Mouse (Mus musculus) midbrain, embryonic 11.5 days (tissue): Measurements from ENCODE around the gene Ranbp9. TPM values are rescaled to one million over a fixed set of nuclear protein-coding genes. Genes with fewer than 3 reads are reported as not detected.

Experiments
- ATAC-seq: fragments of 200-750 bp; cut with Nextera tagmentation; 2 replicates; pipeline ENCODE4 v1.8.0; 2017; ENCODE audit warnings: moderate TSS enrichment, moderate library complexity; ENCODE audit not compliant: low FRiP score
- DNase-seq: peaks from one replicate; pipeline ENCODE4 v3.0.0; 2015; ENCODE audit warnings: low spot score; ENCODE audit errors: missing footprints
- H3K27ac ChIP-seq: fragments of 300-500 bp; sonication (generic); 2 replicates; pipeline ENCODE4 v1.5.1; 2014; ENCODE audit warnings: low read depth, low read length
- H3K27me3 ChIP-seq: fragments of 300-500 bp; sonication (generic); 2 replicates; pipeline ENCODE4 v1.6.1; 2014; ENCODE audit warnings: mild to moderate bottlenecking, low read length, moderate library complexity, mixed read lengths; ENCODE audit not compliant: control insufficient read depth, insufficient read depth
- H3K36me3 ChIP-seq: fragments of 300-500 bp; sonication (generic); 2 replicates; pipeline ENCODE4 v1.6.1; 2014; ENCODE audit warnings: mild to moderate bottlenecking, low read length, moderate library complexity, mixed read lengths; ENCODE audit not compliant: control insufficient read depth, insufficient read depth
- H3K4me1 ChIP-seq: fragments of 300-500 bp; sonication (generic); 2 replicates; pipeline ENCODE4 v1.6.1; 2014; ENCODE audit warnings: low read length; ENCODE audit not compliant: control insufficient read depth, insufficient read depth
- H3K4me2 ChIP-seq: fragments of 300-500 bp; sonication (generic); 2 replicates; pipeline ENCODE4 v1.6.1; 2014; ENCODE audit warnings: mild to moderate bottlenecking, moderate library complexity
- H3K4me3 ChIP-seq: fragments of 300-500 bp; sonication (generic); 2 replicates; pipeline ENCODE4 v1.5.1; 2014; ENCODE audit warnings: low read depth, low read length
- H3K9ac ChIP-seq: fragments of 300-500 bp; sonication (generic); 2 replicates; pipeline ENCODE4 v1.6.1; 2014; ENCODE audit warnings: low read length
- H3K9me3 ChIP-seq: fragments of 300-500 bp; sonication (generic); 2 replicates; pipeline ENCODE4 v1.6.1; 2016; ENCODE audit warnings: low read length; ENCODE audit not compliant: control insufficient read depth
- WGBS: fragments of 180-500 bp; shearing (Covaris S2); extraction: QIAGEN DNeasy Blood & Tissue Kit; methylation state at CpG from one replicate; pipeline ENCODE4 v1.1.7; 2014; 5-methylcytosine and 5-hydroxymethylcytosine counted together
- polyA plus RNA-seq: library from polyadenylated mRNA; unstranded; fragments of >200 nt; fragmentation: Nextera tagmentation; extraction: Ambion mirVana; gene quantifications from 2 replicates; pipeline ENCODE4 v1.2.1, GENCODE M21; 2014

Gene Ranbp9
- polyA plus RNA-seq, 1 experiment from 2014 or later = 10.9 TPM

DNA sequence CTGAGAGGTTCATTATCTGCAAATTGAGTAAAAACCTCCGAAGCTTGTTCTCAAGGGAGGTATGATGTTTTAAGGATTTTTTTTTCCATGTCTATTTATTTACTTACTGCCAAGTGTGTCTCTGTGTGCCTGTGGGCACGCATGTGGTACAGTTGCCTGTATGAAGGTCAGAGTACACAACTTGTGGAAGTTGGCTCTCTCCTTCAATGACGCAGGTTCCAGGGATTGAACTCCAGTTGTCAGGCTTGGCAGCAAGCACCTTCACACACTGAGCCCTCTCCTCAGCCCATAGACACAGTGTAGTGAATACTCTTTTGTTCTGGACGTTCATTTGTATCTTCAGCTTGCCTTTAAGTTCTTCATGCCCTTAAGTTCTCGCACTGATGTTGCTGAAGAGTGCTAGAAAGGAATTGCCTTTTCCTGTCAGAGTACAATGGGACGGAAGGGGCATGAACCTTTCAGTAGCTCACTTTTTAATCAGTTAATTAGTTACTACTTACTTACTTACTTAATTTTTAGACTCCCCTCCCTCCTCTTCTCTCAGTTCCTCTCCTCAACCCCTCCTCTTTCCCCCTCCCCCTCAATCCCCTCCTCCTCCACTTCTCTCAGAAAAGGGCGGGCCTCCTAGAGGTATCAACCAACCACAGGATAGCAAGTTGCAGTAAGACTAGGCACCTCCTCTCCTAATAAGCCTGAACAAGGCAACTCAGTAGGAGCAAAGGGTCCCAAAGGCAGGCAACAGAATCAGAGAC is 18.8 kb upstream of the Ranbp9 start:
- Histone ChIP-seq H3K4me3 (no peak overlapping the region), H3K9ac (no peak overlapping the region), H3K4me1 (peaks cover 10% of the 10 kb centered on the region), H3K4me2 (no peak overlapping the region), H3K27me3 (no peaks in the 10 kb centered on the region), H3K27ac (no peak overlapping the region), H3K36me3 (no peaks in the 10 kb centered on the region), H3K9me3 (no peaks in the 10 kb centered on the region)
- no peak for DNase-seq
- ATAC-seq = no peak
- 79% methylated on average over 7 of the region's 7 CpGs for WGBS

DNA sequence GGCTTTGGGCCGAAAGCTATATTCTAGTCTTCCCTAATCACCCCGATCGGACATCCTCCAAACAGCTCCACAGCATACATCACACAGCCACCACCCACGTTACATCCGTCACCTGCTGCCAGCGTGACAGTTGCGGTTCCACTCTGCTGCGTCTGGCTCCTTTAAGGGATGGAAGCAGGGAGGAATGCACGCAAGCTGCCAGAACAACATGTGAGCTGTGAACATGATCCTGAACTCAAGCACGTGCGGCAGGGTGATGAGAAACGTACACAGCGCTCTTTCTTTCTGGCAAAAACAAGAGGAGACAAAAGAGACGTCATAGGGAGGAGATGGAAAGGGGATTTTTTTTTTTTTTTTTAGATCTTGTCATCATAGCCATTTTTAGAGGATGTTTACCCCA is 17.8 kb upstream of the Ranbp9 start:
- WGBS = 89% methylated on average over 14 of the region's 14 CpGs
- Histone ChIP-seq H3K36me3 (no peaks in the 10 kb centered on the region), H3K27me3 (no peaks in the 10 kb centered on the region), H3K4me2 (no peak overlapping the region), H3K4me3 (no peak overlapping the region), H3K4me1 (peaks cover 7% of the 10 kb centered on the region), H3K9ac (no peak overlapping the region), H3K27ac (no peak overlapping the region), H3K9me3 (no peaks in the 10 kb centered on the region)
- ATAC-seq = no peak
- DNase-seq = no peak

- WGBS = 98% methylated on average over 3 of the region's 3 CpGs
- Histone ChIP-seq H3K9ac (no peak overlapping the region), H3K27ac (no peak overlapping the region), H3K27me3 (no peaks in the 10 kb centered on the region), H3K36me3 (no peaks in the 10 kb centered on the region), H3K9me3 (no peaks in the 10 kb centered on the region), H3K4me2 (no peak overlapping the region), H3K4me3 (no peak overlapping the region), H3K4me1 (no peaks in the 10 kb centered on the region)
- ATAC-seq = no peak
- DNase-seq = no peak
Measured at GRCm38 (mm10) chr13:43497769-43498168, 16.7 kb upstream of the Ranbp9 start.

- H3K4me2 ChIP-seq = no peak overlapping the region
- no peak for DNase-seq
- H3K4me3 ChIP-seq = no peak overlapping the region
- no peaks in the 10 kb centered on the region for H3K27me3 ChIP-seq
- no peaks in the 10 kb centered on the region for H3K9me3 ChIP-seq
- ATAC-seq = no peak
- no peak overlapping the region for H3K27ac ChIP-seq
- no peaks in the 10 kb centered on the region for H3K4me1 ChIP-seq
- H3K9ac ChIP-seq = no peak overlapping the region
- no peaks in the 10 kb centered on the region for H3K36me3 ChIP-seq
- WGBS = 8% methylated on average over 2 of the region's 2 CpGs
Measured at GRCm38 (mm10) chr13:43496660-43497059, 15.6 kb upstream of the Ranbp9 start.

- DNase-seq = no peak
- no peak for ATAC-seq
- Histone ChIP-seq H3K4me2 (no peak overlapping the region), H3K27me3 (no peaks in the 10 kb centered on the region), H3K9me3 (no peaks in the 10 kb centered on the region), H3K4me1 (no peaks in the 10 kb centered on the region), H3K27ac (no peak overlapping the region), H3K36me3 (no peaks in the 10 kb centered on the region), H3K4me3 (no peak overlapping the region), H3K9ac (no peak overlapping the region)
- WGBS = 92% methylated on average over 7 of the region's 7 CpGs
Measured at GRCm38 (mm10) chr13:43495645-43496044, 14.6 kb upstream of the Ranbp9 start.

GRCm38 (mm10) chr13:43493725-43494124 is 12.6 kb upstream of the Ranbp9 start:
- no peaks in the 10 kb centered on the region for H3K27me3 ChIP-seq
- no peak overlapping the region for H3K4me2 ChIP-seq
- 94% methylated on average over 7 of the region's 7 CpGs for WGBS
- H3K4me3 ChIP-seq = no peak overlapping the region
- H3K27ac ChIP-seq = no peak overlapping the region
- DNase-seq (no peak), ATAC-seq (no peak)
- no peaks in the 10 kb centered on the region for H3K4me1 ChIP-seq
- H3K9me3 ChIP-seq = no peaks in the 10 kb centered on the region
- H3K36me3 ChIP-seq = no peaks in the 10 kb centered on the region
- no peak overlapping the region for H3K9ac ChIP-seq

DNA sequence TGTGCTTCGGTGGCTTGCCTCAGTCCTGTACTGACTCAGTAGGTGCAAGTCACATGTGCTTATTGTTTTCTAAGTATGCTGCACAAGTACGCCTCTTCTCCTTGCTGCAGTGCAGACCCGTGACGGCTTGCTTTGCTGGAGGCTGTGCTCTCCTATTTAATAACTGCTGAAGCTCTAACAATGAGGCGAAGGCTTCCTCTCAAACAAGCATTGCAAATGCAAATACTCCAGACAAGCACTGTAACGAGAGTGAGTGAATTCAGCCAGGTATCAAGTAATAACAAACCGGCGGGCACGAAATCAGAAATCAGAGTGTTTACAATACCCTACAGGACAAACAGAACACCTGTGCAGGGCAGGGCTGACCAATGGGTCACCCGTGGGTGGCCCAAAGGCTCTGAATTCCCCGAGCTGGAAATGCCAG is 12.0 kb upstream of the Ranbp9 start:
- Histone ChIP-seq H3K4me1 (no peaks in the 10 kb centered on the region), H3K9me3 (no peaks in the 10 kb centered on the region), H3K27me3 (no peaks in the 10 kb centered on the region), H3K36me3 (no peaks in the 10 kb centered on the region), H3K27ac (no peak overlapping the region), H3K4me2 (no peak overlapping the region), H3K9ac (no peak overlapping the region), H3K4me3 (no peak overlapping the region)
- ATAC-seq (no peak), DNase-seq (no peak)
- WGBS = 75% methylated on average over 11 of the region's 11 CpGs

DNA sequence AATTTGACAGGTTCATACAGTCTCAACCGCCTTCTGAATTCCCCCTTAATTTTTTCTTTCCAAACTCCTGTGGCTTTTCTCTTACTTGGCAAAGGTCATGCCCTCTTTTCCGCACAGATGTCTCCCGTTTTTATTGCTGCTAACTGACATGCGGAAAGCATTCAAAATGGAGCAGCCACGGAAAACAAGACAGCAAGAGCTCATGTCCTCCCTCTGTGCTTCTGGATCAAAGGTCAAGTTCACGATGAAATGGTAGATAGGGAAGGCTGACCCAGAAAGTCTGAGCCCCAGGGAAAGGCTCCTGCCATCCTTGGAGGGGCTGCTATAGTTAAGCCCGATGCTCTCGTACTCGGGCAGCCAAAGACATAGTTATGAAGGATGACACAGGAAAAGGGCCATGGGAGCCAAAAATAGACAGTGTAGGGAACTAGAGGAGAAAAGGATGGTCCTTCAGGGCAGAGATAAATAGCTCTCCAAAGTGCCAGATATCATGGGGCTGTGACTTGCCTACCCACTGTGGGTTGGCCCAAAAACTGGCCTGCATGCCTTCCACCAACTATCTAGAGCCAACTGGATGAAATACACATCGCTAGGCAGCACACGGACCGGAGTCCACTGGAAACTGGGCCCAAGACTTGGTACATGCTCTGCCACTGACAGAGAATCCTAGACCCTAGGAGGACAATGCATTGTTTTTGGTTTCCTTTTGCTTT is 5.6 kb upstream of the Ranbp9 start:
- Histone ChIP-seq H3K27ac (no peak overlapping the region), H3K36me3 (no peaks in the 10 kb centered on the region), H3K4me3 (no peak overlapping the region), H3K4me2 (no peak overlapping the region), H3K9me3 (no peaks in the 10 kb centered on the region), H3K27me3 (no peaks in the 10 kb centered on the region), H3K4me1 (0 out of 2 replicates have a peak, but pooled peaks cover 4% of the 10 kb centered on the region), H3K9ac (no peak overlapping the region)
- no peak for DNase-seq
- WGBS = 67% methylated on average over 12 of the region's 12 CpGs
- no peak for ATAC-seq

- Histone ChIP-seq H3K4me3 (no peak overlapping the region), H3K36me3 (no peaks in the 10 kb centered on the region), H3K9me3 (no peaks in the 10 kb centered on the region), H3K27ac (no peak overlapping the region), H3K4me1 (0 out of 2 replicates have a peak, but pooled peaks cover 4% of the 10 kb centered on the region), H3K27me3 (no peaks in the 10 kb centered on the region), H3K9ac (no peak overlapping the region), H3K4me2 (no peak overlapping the region)
- no peak for ATAC-seq
- no peak for DNase-seq
- WGBS = 96% methylated on average over 5 of the region's 5 CpGs
Measured at GRCm38 (mm10) chr13:43485278-43485976, 4.3 kb upstream of the Ranbp9 start.
